Mouse (Mus musculus) lung, postnatal 25 days (tissue): ENCODE measurements around the gene Afp.

Experiments used
- DNase-seq: peaks from one replicate; pipeline ENCODE4 v3.0.0; 2022; ENCODE audit warnings: low spot score

The Afp gene

GRCm38 (mm10) chr5:90490518-90490917 is at the start of gene Afp:
Afp (plus strand) TSS chr5:90490737.
- DNase-seq: no peak

GRCm38 (mm10) chr5:90447577-90447976 is 43.0 kb upstream of the Afp start:
- DNase-seq: no peak

GRCm38 (mm10) chr5:90449961-90450360 is 40.6 kb upstream of the Afp start:
- DNase-seq: no peak

- DNase-seq: no peak
Measured at GRCm38 (mm10) chr5:90452711-90453110, 37.8 kb upstream of the Afp start.

- DNase-seq: no peak
Measured at GRCm38 (mm10) chr5:90457241-90457640, 33.3 kb upstream of the Afp start.

- DNase-seq: no peak
Measured at GRCm38 (mm10) chr5:90458727-90459126, 31.8 kb upstream of the Afp start.

- DNase-seq: peak; percentile 7
Measured at GRCm38 (mm10) chr5:90460619-90461018, 29.9 kb upstream of the Afp start, which contains the start of gene Alb. Alb (plus strand) TSS chr5:90460897.

- DNase-seq: no peak
Measured at GRCm38 (mm10) chr5:90466806-90467205, 23.7 kb upstream of the Afp start.

- DNase-seq: peak; percentile 31
Measured at GRCm38 (mm10) chr5:90467245-90467644, 23.3 kb upstream of the Afp start.

GRCm38 (mm10) chr5:90470836-90471235 is 19.7 kb upstream of the Afp start:
- no peak for DNase-seq

- no peak for DNase-seq
Measured at GRCm38 (mm10) chr5:90473902-90474301, 16.6 kb upstream of the Afp start.

- DNase-seq: no peak
Measured at GRCm38 (mm10) chr5:90474369-90474768, 16.2 kb upstream of the Afp start.

GRCm38 (mm10) chr5:90476741-90477140 is 13.8 kb upstream of the Afp start:
- no peak for DNase-seq

- DNase-seq: no peak
Measured at GRCm38 (mm10) chr5:90477308-90478140, 13.0 kb upstream of the Afp start.

GRCm38 (mm10) chr5:90478886-90479285 is 11.7 kb upstream of the Afp start:
- DNase-seq: no peak

GRCm38 (mm10) chr5:90485597-90485996 is 4.9 kb upstream of the Afp start:
- no peak for DNase-seq

GRCm38 (mm10) chr5:90488323-90488722 is 2.2 kb upstream of the Afp start:
- DNase-seq: no peak

- DNase-seq: peak; percentile 21
Measured at GRCm38 (mm10) chr5:90492440-90492839, 1.9 kb downstream of the Afp start.

- no peak for DNase-seq
Measured at GRCm38 (mm10) chr5:90494308-90494707, 3.8 kb downstream of the Afp start.

- no peak for DNase-seq
Measured at GRCm38 (mm10) chr5:90499509-90499908, 9.0 kb downstream of the Afp start.

GRCm38 (mm10) chr5:90500714-90501113 is 10.2 kb downstream of the Afp start:
- DNase-seq: peak; percentile 70

- DNase-seq: no peak
Measured at GRCm38 (mm10) chr5:90501752-90502151, 11.2 kb downstream of the Afp start.

- DNase-seq: no peak
Measured at GRCm38 (mm10) chr5:90504742-90505141, 14.2 kb downstream of the Afp start.

- DNase-seq: no peak
Measured at GRCm38 (mm10) chr5:90506507-90506906, 16.0 kb downstream of the Afp start.
